Mouse (Mus musculus): ENCODE measurements around the gene Tmcc2. TPM values are rescaled to one million over a fixed set of nuclear protein-coding genes. Genes with fewer than 3 reads are reported as not detected.
A peak's percentile ranks its signal among the peaks of the same experiment; 100 is the strongest.

The Tmcc2 gene
- polyA plus RNA-seq, 1 experiment from 2014 or later = 20.7 TPM

GRCm38 (mm10) chr1:132331283-132331682, 59.8 kb downstream of the Tmcc2 start:
- Histone ChIP-seq H3K27ac (ENCODE audit: low read depth, low read length) (no peak overlapping the region), H3K4me3 (ENCODE audit: low read depth, low read length) (no peak overlapping the region), H3K27me3 (ENCODE audit: control insufficient read depth, insufficient read depth, low read length) (no peaks in the 10 kb centered on the region), H3K36me3 (ENCODE audit: control insufficient read depth, insufficient read depth, low read length) (no peaks in the 10 kb centered on the region), H3K9me3 (ENCODE audit: control insufficient read depth, low read length) (no peaks in the 10 kb centered on the region), H3K9ac (replicated peaks; ENCODE audit: low read depth, low read length) (no peak overlapping the region), H3K4me1 (ENCODE audit: control insufficient read depth, insufficient read depth, low read length) (peaks cover 28% of the 10 kb centered on the region; the same call in 1 of the 2 replicates), H3K4me2 (ENCODE audit: low read depth, low read length) (no peak overlapping the region)
- ATAC-seq (ENCODE audit: low read depth) = no peak
- 90% methylated on average over 17 of the region's 17 CpGs for WGBS

DNA sequence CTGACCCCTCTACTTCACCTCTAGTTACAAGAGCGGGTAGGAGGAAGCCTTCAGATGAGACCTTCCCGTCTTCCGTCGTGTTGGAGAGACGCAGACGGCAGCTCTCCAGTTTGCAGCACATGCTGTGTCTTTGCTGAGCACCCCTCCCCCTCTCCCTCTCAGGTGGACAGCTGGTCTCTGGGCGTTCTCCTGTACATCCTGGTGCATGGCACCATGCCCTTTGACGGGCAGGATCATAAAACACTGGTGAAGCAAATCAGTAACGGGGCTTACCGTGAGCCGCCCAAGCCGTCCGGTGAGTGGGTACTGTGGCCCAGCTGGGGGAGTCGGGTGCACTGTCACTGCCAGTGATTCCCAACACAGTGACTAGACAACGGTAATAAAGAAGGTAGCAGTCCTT, 60.7 kb downstream of the Tmcc2 start:
- 64% methylated on average over 15 of the region's 15 CpGs for WGBS
- Histone ChIP-seq H3K9me3 (ENCODE audit: control insufficient read depth, low read length) (no peaks in the 10 kb centered on the region), H3K27me3 (ENCODE audit: control insufficient read depth, insufficient read depth, low read length) (no peaks in the 10 kb centered on the region), H3K4me2 (ENCODE audit: low read depth, low read length) (no peak overlapping the region), H3K9ac (replicated peaks; ENCODE audit: low read depth, low read length) (no peak overlapping the region), H3K4me3 (ENCODE audit: low read depth, low read length) (no peak overlapping the region), H3K36me3 (ENCODE audit: control insufficient read depth, insufficient read depth, low read length) (no peaks in the 10 kb centered on the region), H3K27ac (ENCODE audit: low read depth, low read length) (no peak overlapping the region), H3K4me1 (ENCODE audit: control insufficient read depth, insufficient read depth, low read length) (peaks cover 32% of the 10 kb centered on the region; the same call in 1 of the 2 replicates)
- no peak for ATAC-seq (ENCODE audit: low read depth)

- H3K27ac ChIP-seq (ENCODE audit: low read depth, low read length) = no peak overlapping the region
- no peak overlapping the region for H3K4me2 ChIP-seq (ENCODE audit: low read depth, low read length)
- no peak for ATAC-seq (ENCODE audit: low read depth)
- no peaks in the 10 kb centered on the region for H3K36me3 ChIP-seq (ENCODE audit: control insufficient read depth, insufficient read depth, low read length)
- H3K4me3 ChIP-seq (ENCODE audit: low read depth, low read length) = no peak overlapping the region
- no peak overlapping the region for H3K9ac ChIP-seq (replicated peaks; ENCODE audit: low read depth, low read length)
- no peaks in the 10 kb centered on the region for H3K9me3 ChIP-seq (ENCODE audit: control insufficient read depth, low read length)
- WGBS = 86% methylated on average over 7 of the region's 7 CpGs
- H3K4me1 ChIP-seq (ENCODE audit: control insufficient read depth, insufficient read depth, low read length) = peaks cover 27% of the 10 kb centered on the region; the same call in 1 of the 2 replicates
- H3K27me3 ChIP-seq (ENCODE audit: control insufficient read depth, insufficient read depth, low read length) = no peaks in the 10 kb centered on the region
Measured at GRCm38 (mm10) chr1:132329656-132330055, 61.4 kb downstream of the Tmcc2 start.

DNA sequence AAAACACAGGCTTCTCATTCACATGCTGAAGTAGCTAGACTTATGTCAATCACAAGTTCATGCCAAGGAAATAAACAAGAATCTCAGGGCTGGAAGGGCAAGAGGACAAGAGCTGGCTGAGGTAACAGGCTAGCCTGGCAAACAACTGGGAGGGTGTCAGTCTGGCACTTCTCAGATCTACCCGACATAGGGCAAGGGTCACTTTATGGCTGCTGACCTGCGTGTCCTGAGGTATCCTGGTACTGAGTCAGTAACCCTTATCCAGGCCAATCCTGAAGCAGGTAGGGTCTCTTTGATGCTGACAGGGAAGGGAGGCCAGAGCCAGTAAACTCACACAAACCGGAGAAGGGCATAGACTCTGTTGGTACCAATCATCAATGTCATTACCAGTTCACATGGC, 62.5 kb downstream of the Tmcc2 start:
- WGBS = 87% methylated on average over 3 of the region's 3 CpGs
- no peak overlapping the region for H3K4me2 ChIP-seq (ENCODE audit: low read depth, low read length)
- ATAC-seq (ENCODE audit: low read depth) = no peak
- no peak overlapping the region for H3K4me3 ChIP-seq (ENCODE audit: low read depth, low read length)
- H3K9ac ChIP-seq (replicated peaks; ENCODE audit: low read depth, low read length) = no peak overlapping the region
- H3K36me3 ChIP-seq (ENCODE audit: control insufficient read depth, insufficient read depth, low read length) = no peaks in the 10 kb centered on the region
- no peak overlapping the region for H3K27ac ChIP-seq (ENCODE audit: low read depth, low read length)
- no peaks in the 10 kb centered on the region for H3K27me3 ChIP-seq (ENCODE audit: control insufficient read depth, insufficient read depth, low read length)
- H3K4me1 ChIP-seq (ENCODE audit: control insufficient read depth, insufficient read depth, low read length) = peaks cover 22% of the 10 kb centered on the region; the same call in 1 of the 2 replicates
- H3K9me3 ChIP-seq (ENCODE audit: control insufficient read depth, low read length) = no peaks in the 10 kb centered on the region

DNA sequence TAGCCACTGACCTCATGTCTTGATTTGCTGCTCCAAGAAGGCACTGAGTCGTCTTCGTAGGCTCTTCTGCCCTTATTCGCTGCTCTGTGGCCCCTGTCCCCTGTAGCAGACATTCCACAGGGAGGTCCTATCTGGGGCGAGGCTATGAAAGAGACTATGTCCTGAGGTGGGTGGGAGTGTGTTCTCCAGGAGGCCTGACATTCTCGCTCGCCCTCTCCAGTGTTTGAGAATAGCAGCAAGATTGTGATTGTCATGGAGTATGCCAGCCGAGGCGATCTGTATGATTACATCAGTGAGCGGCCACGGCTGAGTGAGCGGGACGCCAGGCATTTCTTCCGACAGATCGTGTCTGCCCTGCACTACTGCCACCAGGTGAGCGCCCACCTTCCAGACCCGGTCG, 63.6 kb downstream of the Tmcc2 start:
- no peaks in the 10 kb centered on the region for H3K27me3 ChIP-seq (ENCODE audit: control insufficient read depth, insufficient read depth, low read length)
- H3K36me3 ChIP-seq (ENCODE audit: control insufficient read depth, insufficient read depth, low read length) = no peaks in the 10 kb centered on the region
- 79% methylated on average over 17 of the region's 17 CpGs for WGBS
- no peak overlapping the region for H3K9ac ChIP-seq (replicated peaks; ENCODE audit: low read depth, low read length)
- H3K4me3 ChIP-seq (ENCODE audit: low read depth, low read length) = no peak overlapping the region
- no peak overlapping the region for H3K4me2 ChIP-seq (ENCODE audit: low read depth, low read length)
- H3K4me1 ChIP-seq (ENCODE audit: control insufficient read depth, insufficient read depth, low read length) = peaks cover 22% of the 10 kb centered on the region; the same call in 1 of the 2 replicates
- H3K27ac ChIP-seq (ENCODE audit: low read depth, low read length) = peak overlapping the region; percentile 34
- no peak for ATAC-seq (ENCODE audit: low read depth)
- no peaks in the 10 kb centered on the region for H3K9me3 ChIP-seq (ENCODE audit: control insufficient read depth, low read length)

DNA sequence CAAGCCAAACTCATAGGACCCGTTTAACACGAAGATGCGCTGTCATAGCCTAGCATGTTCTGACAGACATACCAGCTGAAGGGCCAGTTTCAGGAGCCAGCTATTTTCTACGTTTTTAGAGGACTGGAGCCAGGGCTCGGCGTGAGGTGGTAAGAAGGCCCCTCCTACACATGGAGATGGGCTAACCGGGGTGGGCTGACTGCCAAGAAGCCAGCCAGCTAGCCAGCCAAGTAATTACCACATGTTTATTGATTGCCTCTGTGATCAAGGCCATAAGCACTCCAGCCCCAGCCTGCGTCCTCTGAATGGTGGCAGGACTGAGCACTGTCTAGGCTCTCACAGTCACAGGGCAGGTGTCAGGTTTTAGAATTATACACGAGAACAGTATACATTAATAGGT, 64.3 kb downstream of the Tmcc2 start:
- H3K4me3 ChIP-seq (ENCODE audit: low read depth, low read length) = no peak overlapping the region
- no peaks in the 10 kb centered on the region for H3K27me3 ChIP-seq (ENCODE audit: control insufficient read depth, insufficient read depth, low read length)
- 36% methylated on average over 9 of the region's 9 CpGs for WGBS
- H3K9ac ChIP-seq (replicated peaks; ENCODE audit: low read depth, low read length) = no peak overlapping the region
- H3K27ac ChIP-seq (ENCODE audit: low read depth, low read length) = peak overlapping the region; percentile 56
- H3K9me3 ChIP-seq (ENCODE audit: control insufficient read depth, low read length) = no peaks in the 10 kb centered on the region
- H3K36me3 ChIP-seq (ENCODE audit: control insufficient read depth, insufficient read depth, low read length) = no peaks in the 10 kb centered on the region
- H3K4me1 ChIP-seq (ENCODE audit: control insufficient read depth, insufficient read depth, low read length) = peaks cover 26% of the 10 kb centered on the region; the same call in 1 of the 2 replicates
- H3K4me2 ChIP-seq (ENCODE audit: low read depth, low read length) = no peak overlapping the region
- ATAC-seq (ENCODE audit: low read depth) = peak; percentile 62; the same call in 1 of the 2 replicates

DNA sequence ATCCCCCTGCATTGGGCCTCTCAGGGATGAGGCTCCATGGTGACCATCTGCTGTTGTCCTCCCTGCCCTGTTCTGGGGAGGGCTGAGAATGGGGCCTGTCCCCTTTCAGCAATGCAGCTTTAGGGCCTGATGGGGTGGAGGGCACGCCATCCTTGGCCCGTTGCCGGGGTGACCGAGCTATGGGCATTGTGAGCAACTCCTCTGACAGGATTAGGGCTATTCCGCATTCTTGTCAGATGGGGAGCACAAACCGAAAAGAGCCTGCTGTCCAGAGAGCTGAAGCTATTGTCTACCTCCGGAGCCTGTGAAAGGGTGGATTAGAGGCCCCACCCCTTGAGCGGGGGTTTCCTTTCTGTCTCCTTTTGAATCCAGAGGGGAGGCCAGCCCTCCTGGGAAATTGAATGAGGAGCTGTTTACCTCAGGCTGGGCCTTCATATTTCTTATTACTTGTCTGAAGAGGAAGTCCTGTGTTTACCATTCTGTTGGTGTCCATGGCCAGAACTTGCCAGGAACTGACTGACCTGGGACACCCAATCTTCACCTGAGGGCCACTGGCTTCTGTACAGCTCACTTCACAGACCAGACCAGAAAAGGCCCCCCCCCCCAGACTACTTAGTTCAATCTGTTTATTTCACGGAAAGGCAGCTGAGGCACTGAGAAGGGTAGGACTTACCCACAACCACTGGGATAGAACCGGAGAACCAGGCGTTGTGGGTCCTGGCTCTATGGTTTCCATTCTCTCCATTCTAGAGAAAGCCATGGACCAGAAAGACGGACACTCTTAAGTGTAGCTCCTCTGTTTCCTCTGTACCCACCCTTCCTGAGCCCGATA, 68.2 kb downstream of the Tmcc2 start:
- H3K4me3 ChIP-seq (ENCODE audit: low read depth, low read length) = no peak overlapping the region
- H3K9me3 ChIP-seq (ENCODE audit: control insufficient read depth, low read length) = no peaks in the 10 kb centered on the region
- H3K27me3 ChIP-seq (ENCODE audit: control insufficient read depth, insufficient read depth, low read length) = no peaks in the 10 kb centered on the region
- H3K4me2 ChIP-seq (ENCODE audit: low read depth, low read length) = no peak overlapping the region
- no peaks in the 10 kb centered on the region for H3K36me3 ChIP-seq (ENCODE audit: control insufficient read depth, insufficient read depth, low read length)
- H3K27ac ChIP-seq (ENCODE audit: low read depth, low read length) = peak overlapping the region; percentile 80
- 13% methylated on average over 13 of the region's 13 CpGs for WGBS
- H3K4me1 ChIP-seq (ENCODE audit: control insufficient read depth, insufficient read depth, low read length) = peaks cover 40% of the 10 kb centered on the region; the same call in 1 of the 2 replicates
- 0 out of 2 replicates have a peak overlapping the region, but pooled peaks have one; percentile 9 for H3K9ac ChIP-seq (replicated peaks; ENCODE audit: low read depth, low read length)
- ATAC-seq (ENCODE audit: low read depth) = peak; percentile 80

GRCm38 (mm10) chr1:132321821-132322580, 69.1 kb downstream of the Tmcc2 start:
- H3K4me2 ChIP-seq (ENCODE audit: low read depth, low read length) = no peak overlapping the region

DNA sequence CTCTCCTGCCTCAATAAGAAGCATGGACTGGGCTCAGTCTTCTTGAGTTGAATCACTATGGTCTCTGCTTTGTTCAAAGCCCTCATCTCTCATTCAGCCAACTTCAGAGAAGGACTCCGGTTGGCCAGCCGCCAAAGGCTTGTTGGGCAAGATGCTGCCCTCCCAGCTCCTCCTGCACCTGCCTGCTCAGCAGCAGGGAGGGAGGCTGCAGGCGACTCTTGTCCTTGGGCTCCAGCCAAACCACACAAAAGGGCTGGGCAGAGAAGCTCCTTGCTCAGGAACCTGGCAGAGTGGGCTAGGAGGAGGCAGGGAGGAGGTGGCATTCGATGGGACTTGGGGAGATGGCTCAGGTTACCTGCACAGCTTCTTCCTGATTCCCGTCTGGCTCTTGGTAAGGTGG, 71.8 kb downstream of the Tmcc2 start:
- Histone ChIP-seq H3K4me2 (ENCODE audit: low read depth, low read length) (peak overlapping the region; percentile 6; the same call in 1 of the 2 replicates), H3K36me3 (ENCODE audit: control insufficient read depth, insufficient read depth, low read length) (no peaks in the 10 kb centered on the region), H3K27ac (ENCODE audit: low read depth, low read length) (peak overlapping the region; percentile 52), H3K9ac (replicated peaks; ENCODE audit: low read depth, low read length) (no peak overlapping the region), H3K4me3 (ENCODE audit: low read depth, low read length) (no peak overlapping the region), H3K9me3 (ENCODE audit: control insufficient read depth, low read length) (no peaks in the 10 kb centered on the region), H3K4me1 (ENCODE audit: control insufficient read depth, insufficient read depth, low read length) (peaks cover 42% of the 10 kb centered on the region; the same call in 1 of the 2 replicates), H3K27me3 (ENCODE audit: control insufficient read depth, insufficient read depth, low read length) (no peaks in the 10 kb centered on the region)
- ATAC-seq (ENCODE audit: low read depth) = no peak
- 32% methylated on average over 5 of the region's 5 CpGs for WGBS

More at GRCm38 (mm10) chr1:132321821-132322580, 69.1 kb downstream of the Tmcc2 start:
- no peaks in the 10 kb centered on the region for H3K9me3 ChIP-seq (ENCODE audit: control insufficient read depth, low read length)
- H3K9ac ChIP-seq (replicated peaks; ENCODE audit: low read depth, low read length) = no peak overlapping the region
- H3K4me3 ChIP-seq (ENCODE audit: low read depth, low read length) = no peak overlapping the region
- peak overlapping the region; percentile 80 for H3K27ac ChIP-seq (ENCODE audit: low read depth, low read length)
- H3K36me3 ChIP-seq (ENCODE audit: control insufficient read depth, insufficient read depth, low read length) = no peaks in the 10 kb centered on the region
- H3K4me1 ChIP-seq (ENCODE audit: control insufficient read depth, insufficient read depth, low read length) = peaks cover 44% of the 10 kb centered on the region; the same call in 1 of the 2 replicates
- H3K27me3 ChIP-seq (ENCODE audit: control insufficient read depth, insufficient read depth, low read length) = no peaks in the 10 kb centered on the region
- ATAC-seq (ENCODE audit: low read depth) = no peak
- WGBS = 31% methylated on average over 7 of the region's 7 CpGs
